Mouse (Mus musculus): Measurements from ENCODE around the gene Ccl3. TPM values are rescaled to one million over a fixed set of nuclear protein-coding genes. Genes with fewer than 3 reads are reported as not detected.

Ccl3 gene
- total and polyA plus RNA-seq, 3 experiments, result 3.2 to 18.4 (median 10.6) TPM

- H3K4me2 ChIP-seq (ENCODE audit: insufficient read depth, low read depth, poor library complexity, severe bottlenecking), result no peak overlapping the region
- DNase-seq (ENCODE audit: extremely low read depth), result no peak
- no peaks in the 10 kb centered on the region for H3K36me3 ChIP-seq (replicated peaks in 1 of 2; ENCODE audit: control insufficient read depth in 1 of 2, insufficient read depth in 1 of 2, low read length in 1 of 2)
- no peaks in the 10 kb centered on the region for H3K79me2 ChIP-seq (replicated peaks; ENCODE audit: control insufficient read depth, extremely low read depth, insufficient read depth, poor library complexity, severe bottlenecking)
- dilution Hi-C loops (cut with MboI; ENCODE audit: extremely low pct_ligation_motif_present, extremely low pct_unique_long_range_greater_than_20kb, low sequenced_read_pairs), result no loop called here
- no peaks in the 10 kb centered on the region for H3K27me3 ChIP-seq (replicated peaks)
- in situ Hi-C loops (cut with MboI; ENCODE audit: low pct_ligation_motif_present, low pct_unique_long_range_greater_than_20kb, low sequenced_read_pairs), result loop anchor here (5.0 to 10.0 kb wide), 3 partner anchors 72 to 190 kb away; no protein-coding TSS in a partner anchor
- H3K27ac ChIP-seq (ENCODE audit: insufficient read depth, low read depth), result no peak overlapping the region
- H3K4me1 ChIP-seq (ENCODE audit: control insufficient read depth in 1 of 2, insufficient read depth in 2 of 2), result peaks cover 6 to 8% of the 10 kb centered on the region in 2 experiments
- no peak overlapping the region for H3K4me3 ChIP-seq (replicated peaks in 1 of 3; ENCODE audit: low read depth in 2 of 3, low read length in 2 of 3, poor library complexity in 1 of 3)
- no peak overlapping the region for H3K9ac ChIP-seq (ENCODE audit: insufficient read depth, low read depth)
- TF ChIP-seq ELF1 (IDR thresholded peaks at IDR 0.05; ENCODE audit: low read depth, low read length), result no peak
- no peak for TF ChIP-seq RAD21 (IDR thresholded peaks at IDR 0.05; ENCODE audit: low read depth, low read length)
- no peak for TF ChIP-seq RCOR1 (conservative IDR thresholded peaks at IDR 0.05; ENCODE audit: low read depth, low read length)
- TF ChIP-seq TCF12 (IDR thresholded peaks at IDR 0.05; ENCODE audit: low read depth, low read length), result no peak
- no peak for TF ChIP-seq ZNF384 (IDR thresholded peaks at IDR 0.05; ENCODE audit: low read depth, low read length)
- TF ChIP-seq PAX5 (IDR thresholded peaks at IDR 0.05; ENCODE audit: low read length), result no peak
- no peak for TF ChIP-seq NELFE (IDR thresholded peaks at IDR 0.05; ENCODE audit: low read depth, low read length)
- no peak for TF ChIP-seq JUN (IDR thresholded peaks at IDR 0.05; ENCODE audit: insufficient read depth, low read depth, low read length)
- no peak for TF ChIP-seq ZC3H11A (IDR thresholded peaks at IDR 0.05; ENCODE audit: low read depth, low read length)
- TF ChIP-seq JUND (conservative IDR thresholded peaks at IDR 0.05; ENCODE audit: low read depth, low read length), result no peak
- no peak for TF ChIP-seq CHD2 (IDR thresholded peaks at IDR 0.05; ENCODE audit: low read length)
- TF ChIP-seq EP300 (IDR thresholded peaks at IDR 0.05; ENCODE audit: low read length), result no peak
- no peak for TF ChIP-seq SIN3A (IDR thresholded peaks at IDR 0.05; ENCODE audit: low read length)
- no peak for TF ChIP-seq TBP (conservative IDR thresholded peaks at IDR 0.05; ENCODE audit: low read depth, low read length)
- no peak for TF ChIP-seq KAT2A (IDR thresholded peaks at IDR 0.05; ENCODE audit: insufficient replicate concordance, low read length)
- TF ChIP-seq SMC3 (IDR thresholded peaks at IDR 0.05; ENCODE audit: low read depth, low read length), result no peak
- no peak for TF ChIP-seq MAZ (IDR thresholded peaks at IDR 0.05; ENCODE audit: low read depth, low read length)
- H3K9me3 ChIP-seq (replicated peaks; ENCODE audit: low read length), result no peaks in the 10 kb centered on the region
Measured at GRCm38 (mm10) chr11:83634425-83634824, 14.7 kb downstream of the Ccl3 start.

- no peak overlapping the region for H3K4me3 ChIP-seq (replicated peaks in 1 of 3; ENCODE audit: low read depth in 2 of 3, low read length in 2 of 3, poor library complexity in 1 of 3)
- H3K4me2 ChIP-seq (ENCODE audit: insufficient read depth, low read depth, poor library complexity, severe bottlenecking), result no peak overlapping the region
- H3K9ac ChIP-seq (ENCODE audit: insufficient read depth, low read depth), result no peak overlapping the region
- dilution Hi-C loops (cut with MboI; ENCODE audit: extremely low pct_ligation_motif_present, extremely low pct_unique_long_range_greater_than_20kb, low sequenced_read_pairs), result no loop called here
- peak; percentile 62 for DNase-seq (ENCODE audit: extremely low read depth)
- H3K79me2 ChIP-seq (replicated peaks; ENCODE audit: control insufficient read depth, extremely low read depth, insufficient read depth, poor library complexity, severe bottlenecking), result no peaks in the 10 kb centered on the region
- no peaks in the 10 kb centered on the region for H3K9me3 ChIP-seq (replicated peaks; ENCODE audit: low read length)
- no peaks in the 10 kb centered on the region for H3K36me3 ChIP-seq (replicated peaks in 1 of 2; ENCODE audit: control insufficient read depth in 1 of 2, insufficient read depth in 1 of 2, low read length in 1 of 2)
- peaks cover 0 to 6% of the 10 kb centered on the region in 2 experiments; a peak in 2 of 4 replicates for H3K4me1 ChIP-seq (ENCODE audit: control insufficient read depth in 1 of 2, insufficient read depth in 2 of 2)
- no peak overlapping the region for H3K27ac ChIP-seq (ENCODE audit: insufficient read depth, low read depth)
- no peaks in the 10 kb centered on the region for H3K27me3 ChIP-seq (replicated peaks)
- in situ Hi-C loops (cut with MboI; ENCODE audit: low pct_ligation_motif_present, low pct_unique_long_range_greater_than_20kb, low sequenced_read_pairs), result loop anchor here (5.0 to 10.0 kb wide), 3 partner anchors 70 to 188 kb away; no protein-coding TSS in a partner anchor
- TF ChIP-seq MAX (IDR thresholded peaks at IDR 0.05; ENCODE audit: low read length) (peak; percentile 64), CHD1 (IDR thresholded peaks at IDR 0.05; ENCODE audit: low read depth, low read length) (no peak), USF2 (conservative IDR thresholded peaks at IDR 0.05; ENCODE audit: low read depth, low read length) (no peak), USF1 (IDR thresholded peaks at IDR 0.05; ENCODE audit: low read depth, low read length) (no peak), NRF1 (IDR thresholded peaks at IDR 0.05; ENCODE audit: low read depth, low read length) (no peak), E2F4 (IDR thresholded peaks at IDR 0.05; ENCODE audit: insufficient replicate concordance, low read depth, low read length) (0 out of 2 replicates have a peak, but pooled peaks have one; percentile 25), IRF4 (IDR thresholded peaks at IDR 0.05; ENCODE audit: low read depth, low read length) (peak; percentile 50; the same call in 1 of the 2 replicates), MAFK (IDR thresholded peaks at IDR 0.05; ENCODE audit: insufficient replicate concordance, low read length) (no peak), CHD2 (IDR thresholded peaks at IDR 0.05; ENCODE audit: low read length) (no peak), RCOR1 (conservative IDR thresholded peaks at IDR 0.05; ENCODE audit: low read depth, low read length) (no peak), ZKSCAN1 (IDR thresholded peaks at IDR 0.05; ENCODE audit: borderline replicate concordance, low read depth, low read length) (no peak), ZC3H11A (IDR thresholded peaks at IDR 0.05; ENCODE audit: low read depth, low read length) (peak; percentile 94), MXI1 (IDR thresholded peaks at IDR 0.05; ENCODE audit: low read depth, low read length) (no peak), POLR2AphosphoS2 (IDR thresholded peaks at IDR 0.05; ENCODE audit: low read depth, low read length) (no peak), ELF1 (IDR thresholded peaks at IDR 0.05; ENCODE audit: low read depth, low read length) (no peak), KAT2A (IDR thresholded peaks at IDR 0.05; ENCODE audit: insufficient replicate concordance, low read length) (no peak), TCF12 (IDR thresholded peaks at IDR 0.05; ENCODE audit: low read depth, low read length) (peak; percentile 46; the same call in 1 of the 2 replicates), MYC (IDR thresholded peaks at IDR 0.05; ENCODE audit: low read depth, low read length) (peak; percentile 69; the same call in 1 of the 2 replicates), ETS1 (conservative IDR thresholded peaks at IDR 0.05; ENCODE audit: low read depth, low read length) (no peak), SMC3 (IDR thresholded peaks at IDR 0.05; ENCODE audit: low read depth, low read length) (peak; percentile 100), MEF2A (IDR thresholded peaks at IDR 0.05; ENCODE audit: borderline replicate concordance, low read depth, low read length) (no peak), JUN (IDR thresholded peaks at IDR 0.05; ENCODE audit: insufficient read depth, low read depth, low read length) (no peak), RAD21 (IDR thresholded peaks at IDR 0.05; ENCODE audit: low read depth, low read length) (peak; percentile 96)
Measured at GRCm38 (mm10) chr11:83632744-83633143, 16.4 kb downstream of the Ccl3 start.
